8 mouse cellular contexts compared by ENCODE assay signal in genomic region chr17:74846031-74846891, GRCm38 (mm10).
A peak's percentile ranks its signal among the peaks of the same experiment; 100 is the strongest.
DNase-seq lines count a peak whose midpoint lies in the region; ATAC-seq and TF ChIP-seq lines count a peak whose summit lies in the region.

No protein-coding gene starts in this region.

- H3K36me3 ChIP-seq in CH12.LX (replicated peaks in 1 of 2; ENCODE audit: control insufficient read depth in 1 of 2, insufficient read depth in 1 of 2, low read length in 1 of 2): peaks cover 6 to 37% of the 10 kb centered on the region in 2 experiments
- H3K36me3 ChIP-seq in heart, embryonic 11.5 days (ENCODE audit: control insufficient read depth, insufficient read depth, low read length): no peaks in the 10 kb centered on the region
- no peaks in the 10 kb centered on the region for H3K36me3 ChIP-seq in limb, embryonic 13.5 days

- no peak overlapping the region for H3K27ac ChIP-seq in CH12.LX (ENCODE audit: insufficient read depth, low read depth)
- peak overlapping the region; percentile 33 for H3K27ac ChIP-seq in brown adipose tissue, adult 24 weeks (replicated peaks; ENCODE audit: low read depth, low read length)
- H3K27ac ChIP-seq in heart, embryonic 11.5 days (ENCODE audit: low read depth, low read length): peak overlapping the region; percentile 38; the same call in 1 of the 2 replicates
- H3K27ac ChIP-seq in limb, embryonic 13.5 days: peak overlapping the region; percentile 85

- H3K4me3 ChIP-seq in CH12.LX (replicated peaks in 1 of 3; ENCODE audit: low read depth in 2 of 3, low read length in 2 of 3, poor library complexity in 1 of 3): no peak overlapping the region
- no peak overlapping the region for H3K4me3 ChIP-seq in brown adipose tissue, adult 24 weeks (ENCODE audit: insufficient read depth, low read depth, low read length)
- no peak overlapping the region for H3K4me3 ChIP-seq in heart, embryonic 11.5 days (ENCODE audit: low read depth, low read length)
- H3K4me3 ChIP-seq in limb, embryonic 13.5 days: no peak overlapping the region

- DNase-seq in CH12.LX (ENCODE audit: extremely low read depth): no peak
- peak; percentile 47 for DNase-seq in retina, embryonic 14.5 days (ENCODE audit: low spot score)
- DNase-seq in right cerebral cortex, adult 18-20 months: no peak
- DNase-seq in spleen, postnatal 10 days (ENCODE audit: low spot score in 2 of 2): no peak

- H3K79me2 ChIP-seq in CH12.LX (replicated peaks; ENCODE audit: control insufficient read depth, extremely low read depth, insufficient read depth, poor library complexity, severe bottlenecking): no peaks in the 10 kb centered on the region

- no peak overlapping the region for H3K9ac ChIP-seq in CH12.LX (ENCODE audit: insufficient read depth, low read depth)
- H3K9ac ChIP-seq in heart, embryonic 11.5 days (ENCODE audit: low read depth, low read length): no peak overlapping the region
- 0 out of 2 replicates have a peak overlapping the region, but pooled peaks have one; percentile 10 for H3K9ac ChIP-seq in limb, embryonic 13.5 days

- dilution Hi-C loops in CH12.LX (cut with MboI; ENCODE audit: extremely low pct_ligation_motif_present, extremely low pct_unique_long_range_greater_than_20kb, low sequenced_read_pairs): no loop called here

- H3K4me1 ChIP-seq in CH12.LX (ENCODE audit: control insufficient read depth in 1 of 2, insufficient read depth in 2 of 2): peaks cover 0 to 11% of the 10 kb centered on the region in 2 experiments; a peak in 2 of 4 replicates
- H3K4me1 ChIP-seq in brown adipose tissue, adult 24 weeks (ENCODE audit: control insufficient read depth, insufficient read depth, insufficient read length, low read length): peaks cover 5% of the 10 kb centered on the region
- H3K4me1 ChIP-seq in heart, embryonic 11.5 days (ENCODE audit: control insufficient read depth, insufficient read depth, low read length): peaks cover 19% of the 10 kb centered on the region
- peaks cover 20% of the 10 kb centered on the region for H3K4me1 ChIP-seq in limb, embryonic 13.5 days

- no peak for TF ChIP-seq RAD21 in CH12.LX (IDR thresholded peaks at IDR 0.05; ENCODE audit: low read depth, low read length)

- H3K4me2 ChIP-seq in CH12.LX (ENCODE audit: insufficient read depth, low read depth, poor library complexity, severe bottlenecking): no peak overlapping the region
- H3K4me2 ChIP-seq in heart, embryonic 11.5 days: no peak overlapping the region
- no peak overlapping the region for H3K4me2 ChIP-seq in limb, embryonic 13.5 days (replicated peaks)

- TF ChIP-seq EP300 in CH12.LX (IDR thresholded peaks at IDR 0.05; ENCODE audit: low read length): no peak

- in situ Hi-C loops in CH12.LX (cut with MboI; ENCODE audit: low pct_ligation_motif_present, low pct_unique_long_range_greater_than_20kb, low sequenced_read_pairs): no loop called here

- WGBS in heart, embryonic 11.5 days (ENCODE audit: insufficient replicate concordance): 53% methylated on average over 10 of the region's 10 CpGs
- WGBS in limb, embryonic 13.5 days: 42% methylated on average over 10 of the region's 10 CpGs

- TF ChIP-seq CTCF in CH12.LX (conservative IDR thresholded peaks at IDR 0.05 in 1 of 2, IDR thresholded peaks at IDR 0.05 in 1 of 2; ENCODE audit: low read depth in 2 of 2, low read length in 2 of 2): no peak

- TF ChIP-seq POLR2A in CH12.LX (IDR thresholded peaks at IDR 0.05; ENCODE audit: low read depth, low read length): no peak

- no peaks in the 10 kb centered on the region for H3K27me3 ChIP-seq in CH12.LX (replicated peaks)
- no peaks in the 10 kb centered on the region for H3K27me3 ChIP-seq in heart, embryonic 11.5 days (ENCODE audit: control insufficient read depth, insufficient read depth, low read length)
- no peaks in the 10 kb centered on the region for H3K27me3 ChIP-seq in limb, embryonic 13.5 days

- H3K9me3 ChIP-seq in CH12.LX (replicated peaks; ENCODE audit: low read length): no peaks in the 10 kb centered on the region
- no peaks in the 10 kb centered on the region for H3K9me3 ChIP-seq in heart, embryonic 11.5 days (replicated peaks; ENCODE audit: control insufficient read depth, low read length)
- H3K9me3 ChIP-seq in limb, embryonic 13.5 days: no peaks in the 10 kb centered on the region

- peak; percentile 60 for ATAC-seq in heart, embryonic 11.5 days (replicated peaks; ENCODE audit: insufficient number of reproducible peaks, low FRiP score, low TSS enrichment)
- ATAC-seq in limb, embryonic 13.5 days (ENCODE audit: low FRiP score, low read depth): peak; percentile 83
- no peak for ATAC-seq in activated CD4-positive, CD25-positive, alpha-beta regulatory T cell, adult 4 months

TF ChIP-seq in CH12.LX, 34 proteins besides CTCF, POLR2A, EP300 and RAD21:
- TF ChIP-seq ELF1 (IDR thresholded peaks at IDR 0.05; ENCODE audit: low read depth, low read length): no peak
- TF ChIP-seq MAFK (IDR thresholded peaks at IDR 0.05; ENCODE audit: insufficient replicate concordance, low read length): peak; percentile 66
